In the genomic region with DNA sequence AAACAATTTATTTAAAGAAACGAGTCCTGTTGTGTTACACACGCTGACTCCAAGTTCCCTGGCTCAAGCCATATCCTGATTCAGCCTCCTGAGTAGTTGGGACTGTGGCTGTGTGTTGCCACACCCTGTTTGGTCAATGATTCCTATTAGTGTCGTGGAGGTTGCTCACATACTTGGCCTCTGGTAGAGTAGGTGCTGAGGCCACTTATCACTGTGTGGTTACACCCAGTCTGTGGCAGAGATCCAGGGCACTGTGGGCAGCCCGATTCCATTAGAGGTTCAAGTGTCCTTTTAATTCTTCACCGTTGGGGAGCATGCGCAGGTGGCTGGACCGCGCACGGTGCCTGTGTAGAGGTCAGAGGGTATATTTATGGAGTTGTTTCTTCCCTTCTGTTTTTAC, we compare ENCODE assay signal across 13 mouse cellular contexts. TPM values are rescaled to one million over a fixed set of nuclear protein-coding genes. Genes with fewer than 3 reads are reported as not detected.
DNase-seq lines count a peak whose midpoint lies in the region; ATAC-seq and TF ChIP-seq lines count a peak whose summit lies in the region.
"Had no signal": no experiment of that assay in that cellular context is flagged by ENCODE, and none has a peak within 500 bp of the region (broad histone marks: within the 10 kb centered on the region; RNA-seq: fewer than 3 reads in every experiment).

No protein-coding gene starts in this region.

- no peak for ATAC-seq in kidney, embryonic 14.5 days (ENCODE audit: low FRiP score, low TSS enrichment)
- ATAC-seq in liver, postnatal 0 days, result peak; percentile 50

- TF ChIP-seq EP300 in liver, postnatal 0 days (IDR thresholded peaks at IDR 0.05; ENCODE audit: low read depth), result no peak

- H3K36me3 ChIP-seq in kidney, embryonic 14.5 days (ENCODE audit: control insufficient read depth, insufficient read depth, low read length), result peaks cover 21% of the 10 kb centered on the region; the same call in 1 of the 2 replicates
- peaks cover 9% of the 10 kb centered on the region for H3K36me3 ChIP-seq in liver, postnatal 0 days (replicated peaks; ENCODE audit: insufficient read depth, low read length)

- H3K27ac ChIP-seq in kidney, embryonic 14.5 days (ENCODE audit: low read depth, low read length), result no peak overlapping the region
- H3K27ac ChIP-seq in liver, postnatal 0 days (ENCODE audit: low read depth), result no peak overlapping the region
- H3K27ac ChIP-seq: limb, embryonic 12.5 days had no signal

- peak; percentile 24 for DNase-seq in kidney, adult 9 months
- DNase-seq in heart, adult 9 months (ENCODE audit: low spot score in 2 of 2), result peak; percentile 39 to 64
- DNase-seq in liver, postnatal 0 days, result peak; percentile 44
- peak; percentile 18 to 43 for DNase-seq in spleen, postnatal 36 days (ENCODE audit: low spot score in 2 of 2)
- no peak for DNase-seq in adrenal gland, adult 18-20 months (ENCODE audit: low spot score in 2 of 2)
- DNase-seq in cerebellum, postnatal 10 days, result no peak
- no peak for DNase-seq in left cerebral cortex, postnatal 10 days (ENCODE audit: extremely low spot score in 1 of 2, low spot score in 2 of 2)
- DNase-seq: adrenal gland, adult 2 months; kidney, postnatal 10 days; thymus, adult 2 months had no signal

- H3K27me3 ChIP-seq in kidney, embryonic 14.5 days (ENCODE audit: control insufficient read depth, insufficient read depth, low read length), result no peaks in the 10 kb centered on the region
- H3K27me3 ChIP-seq in liver, postnatal 0 days (ENCODE audit: insufficient read depth, low read length), result no peaks in the 10 kb centered on the region
- H3K27me3 ChIP-seq: limb, embryonic 12.5 days had no signal

- intact Hi-C loops in left cerebral cortex, postnatal 10 days (cut with DNase I), result no loop called here

- H3K9ac ChIP-seq in kidney, embryonic 14.5 days (ENCODE audit: low read depth, low read length), result no peak overlapping the region
- H3K9ac ChIP-seq in liver, postnatal 0 days (replicated peaks), result no peak overlapping the region
- H3K9ac ChIP-seq: limb, embryonic 12.5 days had no signal

- WGBS in kidney, embryonic 14.5 days, result 91% methylated on average over 9 of the region's 9 CpGs
- 61% methylated on average over 9 of the region's 9 CpGs for WGBS in liver, postnatal 0 days (ENCODE audit: insufficient replicate concordance)

- no peak for TF ChIP-seq CTCF in liver, postnatal 0 days (IDR thresholded peaks at IDR 0.05; ENCODE audit: low read depth)

- no peak overlapping the region for H3K4me2 ChIP-seq in kidney, embryonic 14.5 days (replicated peaks; ENCODE audit: low read depth, low read length)
- no peak overlapping the region for H3K4me2 ChIP-seq in liver, postnatal 0 days (ENCODE audit: low read depth, low read length)
- H3K4me2 ChIP-seq: limb, embryonic 12.5 days had no signal

- H3K4me3 ChIP-seq in kidney, embryonic 14.5 days (ENCODE audit: low read length), result no peak overlapping the region
- no peak overlapping the region for H3K4me3 ChIP-seq in liver, postnatal 0 days (ENCODE audit: low read depth, low read length)
- H3K4me3 ChIP-seq: limb, embryonic 12.5 days had no signal

- no peaks in the 10 kb centered on the region for H3K9me3 ChIP-seq in kidney, embryonic 14.5 days (ENCODE audit: control insufficient read depth, low read length)
- no peaks in the 10 kb centered on the region for H3K9me3 ChIP-seq in liver, postnatal 0 days (ENCODE audit: low read length)
- H3K9me3 ChIP-seq: limb, embryonic 12.5 days had no signal

- H3K4me1 ChIP-seq in kidney, embryonic 14.5 days (ENCODE audit: control insufficient read depth, insufficient read depth, low read length), result peaks cover 3% of the 10 kb centered on the region; the same call in 1 of the 2 replicates
- peaks cover 5% of the 10 kb centered on the region; the same call in 1 of the 2 replicates for H3K4me1 ChIP-seq in liver, postnatal 0 days (ENCODE audit: insufficient read depth)

RNA-seq across cellular contexts. Expression of gene Wipf2, which starts 10.5 kb away (rescaled TPM):
- 6.5 and 6.7 TPM in 2 replicates for polyA plus RNA-seq in kidney, embryonic 14.5 days (2014; fragmentation: Nextera tagmentation; extraction: Ambion mirVana)
- polyA plus RNA-seq in liver, postnatal 0 days (2015; fragmentation: Nextera tagmentation; extraction: Ambion mirVana), result 1.2 TPM in 2 replicates
- total RNA-seq in adrenal gland, adult 18-20 months (2021), result 10 to 100 TPM; 20.0 to 22.2 TPM
- 10 to 100 TPM; 28.5 to 29.6 TPM for total RNA-seq in left cerebral cortex, postnatal 10 days (2021)

RNA-seq across cellular contexts. Expression of gene Cdc6, which starts 33.7 kb away (rescaled TPM):
- 32.5 and 44.1 TPM in 2 replicates for polyA plus RNA-seq in kidney, embryonic 14.5 days (2014; fragmentation: Nextera tagmentation; extraction: Ambion mirVana)
- polyA plus RNA-seq in liver, postnatal 0 days (2015; fragmentation: Nextera tagmentation; extraction: Ambion mirVana), result 19.1 and 22.3 TPM in 2 replicates
- total RNA-seq in adrenal gland, adult 18-20 months (2021), result under 1 TPM; 0.32 to 0.43 TPM
- total RNA-seq in left cerebral cortex, postnatal 10 days (2021), result under 1 TPM; 0.32 TPM

RNA-seq across cellular contexts. Expression of gene Rapgefl1, which starts 37.3 kb away (rescaled TPM):
- polyA plus RNA-seq in kidney, embryonic 14.5 days (2014; fragmentation: Nextera tagmentation; extraction: Ambion mirVana), result 1.6 and 2.4 TPM in 2 replicates
- polyA plus RNA-seq in liver, postnatal 0 days (2015; fragmentation: Nextera tagmentation; extraction: Ambion mirVana), result 0.11 and 0.21 TPM in 2 replicates
- total RNA-seq in adrenal gland, adult 18-20 months (2021), result under 1 TPM; 0.36 to 0.58 TPM
- 100 to 1,000 TPM; 121 to 122 TPM for total RNA-seq in left cerebral cortex, postnatal 10 days (2021)
- total RNA-seq: monocyte, adult 5-6 weeks had no signal

RNA-seq across cellular contexts. Expression of gene Rara, which starts 53.7 kb away (rescaled TPM):
- 27.7 and 36.7 TPM in 2 replicates for polyA plus RNA-seq in kidney, embryonic 14.5 days (2014; fragmentation: Nextera tagmentation; extraction: Ambion mirVana)
- 5.4 and 5.6 TPM in 2 replicates for polyA plus RNA-seq in liver, postnatal 0 days (2015; fragmentation: Nextera tagmentation; extraction: Ambion mirVana)
- total RNA-seq in adrenal gland, adult 18-20 months (2021), result 10 to 100 TPM; 16.2 to 16.7 TPM
- total RNA-seq in left cerebral cortex, postnatal 10 days (2021), result 10 to 100 TPM; 16.6 to 16.9 TPM

Comparison
In these comparisons a context has a peak if more than half of its experiments do, and no peak if none do; other contexts are left out.
1. DNase-seq: peak in kidney, adult 9 months (single experiment), heart, adult 9 months (2 of 2), liver, postnatal 0 days (single experiment) and spleen, postnatal 36 days (2 of 2); none in adrenal gland, adult 18-20 months (0 of 2), cerebellum, postnatal 10 days (0 of 2) and left cerebral cortex, postnatal 10 days (0 of 2).
2. RNA of gene Rapgefl1, which starts 37.3 kb away (total RNA-seq): 121 to 122 TPM in left cerebral cortex, postnatal 10 days; 0.36 to 0.58 TPM in adrenal gland, adult 18-20 months; every median in the first group is over 10 times any median in the second.